Mouse (Mus musculus): ENCODE measurements around the gene Mymx.

The Mymx gene

DNA sequence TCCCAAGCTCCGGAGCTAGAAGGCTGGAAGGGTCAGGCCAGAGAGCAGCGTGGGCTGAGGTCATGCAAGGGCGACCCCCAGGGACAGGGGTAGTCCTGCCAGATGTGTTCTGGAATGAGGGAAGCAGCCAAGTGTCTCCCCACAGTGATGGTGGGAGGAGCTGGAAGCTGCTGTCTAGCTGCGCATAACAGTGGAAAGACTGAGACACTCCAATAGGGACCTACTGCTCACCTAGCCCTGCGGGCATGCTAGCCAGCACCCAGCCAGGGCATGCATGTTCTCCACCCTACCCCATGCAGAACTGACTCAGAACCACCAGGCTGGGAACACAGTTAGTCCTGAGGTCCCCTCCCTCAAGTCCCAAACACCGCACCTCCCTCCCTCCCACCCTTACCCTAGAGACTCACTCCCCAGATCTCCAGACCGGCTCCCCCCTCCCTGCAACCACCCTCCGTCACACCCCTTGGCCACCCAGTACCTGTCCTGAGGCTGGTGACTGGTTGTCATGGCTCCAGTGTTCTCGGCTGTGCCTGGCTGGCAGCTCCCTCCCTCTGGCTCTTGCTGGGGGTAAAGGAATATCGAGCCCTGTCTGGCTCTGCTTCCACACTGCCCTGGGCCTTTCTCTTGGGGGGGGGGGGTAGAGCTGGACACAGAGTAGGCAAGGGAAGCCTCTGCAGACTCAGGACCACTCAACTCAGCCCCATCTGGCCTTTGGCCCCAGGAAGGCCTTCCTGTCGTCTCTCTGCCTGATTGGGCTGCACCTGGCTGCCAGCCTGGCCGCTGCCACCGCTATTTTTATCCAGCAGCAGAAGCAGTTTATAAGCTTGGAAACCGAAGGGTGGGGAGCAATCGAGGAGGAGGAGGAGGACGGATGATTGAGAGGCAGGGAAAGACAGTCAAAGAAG lies 9.9 kb downstream of the Mymx start:
- in situ Hi-C loops (cut with MboI, MseI): loop anchor here in 1 of 2 experiments (10.0 kb wide), 1 partner anchor 1623 kb away; no protein-coding TSS in a partner anchor

DNA sequence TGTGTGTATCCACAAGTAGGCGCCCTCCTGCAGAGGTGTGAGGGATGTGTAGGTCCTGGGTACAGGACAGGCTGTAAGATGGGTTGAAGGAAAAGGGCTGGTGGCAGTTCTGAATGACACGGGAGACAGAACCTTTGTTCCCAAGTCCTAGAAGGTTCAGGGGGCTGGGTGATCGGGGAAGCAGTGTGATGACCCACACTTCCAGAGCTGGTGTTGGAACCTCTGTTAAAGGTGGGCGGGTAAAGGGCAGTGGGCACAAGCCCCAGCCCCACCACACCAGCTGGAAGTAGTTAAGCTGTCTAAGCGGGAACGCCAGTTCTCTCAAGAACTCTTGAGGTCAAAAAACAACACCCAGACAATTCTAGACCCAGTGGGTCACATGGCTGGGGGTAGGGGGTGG lies 11.5 kb downstream of the Mymx start:
- in situ Hi-C loops (cut with MboI, MseI): loop anchor here in 1 of 2 experiments (10.0 kb wide), 1 partner anchor 1624 kb away; no protein-coding TSS in a partner anchor

DNA sequence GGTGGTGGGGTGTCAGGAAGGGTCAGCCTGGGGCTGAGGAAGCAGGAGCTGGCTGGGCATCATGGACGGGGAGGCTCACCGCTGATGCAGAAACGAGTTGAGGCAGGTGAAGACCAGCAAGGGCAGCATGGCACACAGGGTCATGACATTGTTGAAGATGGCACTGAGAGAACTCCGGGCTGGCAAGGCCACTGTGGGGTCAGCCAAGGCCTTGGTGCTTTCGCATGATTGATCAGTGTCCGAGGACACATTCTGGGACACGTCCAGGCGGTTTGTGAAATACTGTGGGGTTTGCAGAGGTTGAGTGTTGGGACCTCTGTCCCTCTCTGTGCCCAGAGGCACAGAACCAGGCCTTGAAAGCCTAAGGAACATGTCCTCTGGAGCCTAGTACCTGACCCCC lies 12.1 kb downstream of the Mymx start:
- in situ Hi-C loops (cut with MboI, MseI): loop anchor here in 1 of 2 experiments (5.0 to 10.0 kb wide), 2 partner anchors 47 to 1625 kb away; no protein-coding TSS in a partner anchor

DNA sequence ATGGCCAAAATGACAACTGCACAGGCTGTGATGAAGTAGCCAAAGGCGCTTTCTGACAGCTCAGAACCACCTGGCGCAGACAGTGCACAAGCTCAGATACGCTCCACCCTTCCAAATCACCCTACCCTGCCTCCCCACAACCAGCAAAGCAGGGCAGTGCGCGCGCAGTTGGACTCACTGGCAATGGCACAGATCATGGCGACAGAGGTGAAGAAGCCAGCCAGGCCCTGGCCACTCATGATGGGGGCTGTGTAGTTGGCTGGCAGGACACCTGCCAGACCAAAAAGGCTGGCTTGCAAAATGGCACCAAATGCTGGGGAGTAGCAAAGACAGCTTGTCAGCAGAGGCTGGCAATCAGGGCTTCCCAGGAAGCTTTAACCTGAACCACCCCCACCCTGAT lies 12.7 kb downstream of the Mymx start:
- in situ Hi-C loops (cut with MboI, MseI): loop anchor here in 1 of 2 experiments (5.0 kb wide), 1 partner anchor 48 kb away; no protein-coding TSS in a partner anchor

DNA sequence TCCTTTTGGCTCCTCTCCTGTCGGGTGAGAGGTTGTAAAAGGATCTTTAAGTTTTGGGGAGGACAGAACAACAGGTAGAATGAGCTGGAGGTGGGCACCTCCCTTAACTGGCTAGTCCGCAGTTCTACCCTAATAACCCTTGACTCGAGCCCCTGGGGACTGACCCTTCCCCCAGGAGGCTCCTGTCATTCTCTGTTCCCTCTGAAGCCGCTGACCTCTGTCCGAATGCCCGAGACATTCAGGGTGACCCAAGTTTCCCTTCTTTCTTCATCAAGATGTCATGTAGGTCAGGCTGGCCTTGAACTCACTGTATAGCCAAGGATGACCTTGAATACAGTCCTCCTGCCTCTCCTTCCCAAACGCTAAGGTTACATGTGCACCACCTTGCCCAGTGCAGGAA lies 13.5 kb downstream of the Mymx start:
- in situ Hi-C loops (cut with MboI, MseI): loop anchor here in 1 of 2 experiments (5.0 kb wide), 1 partner anchor 49 kb away; no protein-coding TSS in a partner anchor

DNA sequence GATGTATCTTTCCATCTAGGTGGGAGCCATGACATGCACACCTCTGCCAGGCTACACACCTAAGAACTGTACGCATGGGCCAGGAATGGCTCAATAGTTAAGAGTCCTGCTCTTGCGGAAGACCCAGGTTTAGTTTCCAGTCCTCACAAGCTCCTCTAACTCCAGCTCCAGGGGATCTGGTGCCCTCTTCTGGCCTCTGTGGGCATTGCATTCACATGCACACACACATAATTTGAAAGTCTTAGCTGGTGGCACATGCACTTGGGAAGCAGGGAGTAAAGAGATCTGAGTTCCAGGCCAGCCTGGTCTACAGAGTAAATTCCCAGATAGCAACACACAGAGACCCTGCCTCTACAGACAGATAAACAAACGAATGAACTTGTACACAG lies 15.5 kb downstream of the Mymx start:
- in situ Hi-C loops (cut with MboI, MseI): loop anchor here in 1 of 2 experiments (5.0 kb wide), 1 partner anchor 51 kb away; no protein-coding TSS in a partner anchor

DNA sequence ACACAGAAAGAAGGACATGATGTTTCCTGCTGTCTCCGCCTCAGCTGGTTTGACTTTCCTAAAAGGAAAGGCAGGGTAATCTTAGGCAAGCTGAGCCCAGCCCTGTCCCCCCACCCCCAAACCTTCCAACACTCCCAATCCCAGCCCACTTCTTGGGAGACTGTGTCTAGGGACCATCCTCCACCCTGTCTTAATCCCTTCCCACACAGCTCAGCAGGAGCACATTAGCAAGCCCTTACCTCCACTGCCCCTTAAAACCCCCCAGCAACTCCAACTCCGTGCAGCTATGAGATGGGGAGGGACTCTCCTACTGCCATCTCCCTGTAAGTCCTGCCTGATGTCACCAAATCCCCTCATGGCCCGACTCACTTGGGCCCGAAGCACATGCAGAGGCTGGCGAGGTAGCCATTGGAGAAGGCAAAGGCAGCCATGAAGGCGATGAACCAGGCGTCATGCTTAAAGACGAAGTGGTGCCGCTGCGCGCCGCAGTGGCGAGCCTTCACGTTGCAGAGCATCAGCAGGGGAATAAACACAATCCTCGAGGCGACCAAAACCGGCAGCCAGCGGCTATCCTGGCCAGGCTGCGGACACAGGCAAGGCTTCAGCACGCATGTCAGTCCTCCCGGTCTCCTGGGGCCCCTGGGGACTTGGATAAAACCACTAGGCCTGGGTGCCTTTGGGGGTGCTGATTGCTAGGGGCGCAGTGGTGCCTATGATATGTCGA lies 16.0 kb downstream of the Mymx start:
- in situ Hi-C loops (cut with MboI, MseI): loop anchor here in 1 of 2 experiments (5.0 kb wide), 1 partner anchor 51 kb away; no protein-coding TSS in a partner anchor

DNA sequence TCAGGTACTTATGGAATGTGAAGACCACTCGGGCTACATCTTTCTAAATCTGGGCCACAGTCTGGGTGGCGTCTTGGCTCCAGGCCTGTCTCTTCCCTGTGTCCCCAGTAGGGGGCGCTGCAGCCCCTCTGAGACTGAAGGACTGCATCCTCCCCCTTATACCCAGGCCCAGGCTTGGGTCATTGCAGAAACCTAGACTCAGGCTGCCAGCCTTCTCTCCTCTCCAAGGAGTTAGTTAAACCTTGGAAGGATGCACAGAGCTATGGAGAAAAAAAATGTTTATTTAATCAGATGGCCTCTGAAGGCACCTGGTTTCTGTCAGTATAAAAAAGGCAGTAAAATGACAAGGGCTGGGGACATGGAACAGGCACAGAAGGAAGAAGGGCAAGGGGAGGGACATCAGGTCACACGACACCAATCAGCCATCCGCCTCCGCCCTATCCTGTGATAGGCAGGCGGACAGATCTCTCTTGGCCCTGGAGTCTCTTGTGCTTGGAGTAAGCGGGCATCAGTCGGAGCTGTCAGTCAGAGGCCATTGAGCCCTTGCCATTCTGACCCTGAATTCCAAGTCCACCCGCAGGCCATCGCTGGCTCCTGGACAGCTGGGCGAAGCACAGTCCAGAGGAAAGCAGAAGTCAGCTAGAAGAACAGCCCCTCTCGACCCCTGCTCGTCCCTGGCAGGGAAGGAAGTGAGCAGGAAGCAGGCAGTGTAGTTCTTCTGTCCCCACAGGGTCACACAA lies 16.8 kb downstream of the Mymx start:
- in situ Hi-C loops (cut with MboI, MseI): loop anchor here (5.0 kb wide), 2 partner anchors 42 to 52 kb away; no protein-coding TSS in a partner anchor

DNA sequence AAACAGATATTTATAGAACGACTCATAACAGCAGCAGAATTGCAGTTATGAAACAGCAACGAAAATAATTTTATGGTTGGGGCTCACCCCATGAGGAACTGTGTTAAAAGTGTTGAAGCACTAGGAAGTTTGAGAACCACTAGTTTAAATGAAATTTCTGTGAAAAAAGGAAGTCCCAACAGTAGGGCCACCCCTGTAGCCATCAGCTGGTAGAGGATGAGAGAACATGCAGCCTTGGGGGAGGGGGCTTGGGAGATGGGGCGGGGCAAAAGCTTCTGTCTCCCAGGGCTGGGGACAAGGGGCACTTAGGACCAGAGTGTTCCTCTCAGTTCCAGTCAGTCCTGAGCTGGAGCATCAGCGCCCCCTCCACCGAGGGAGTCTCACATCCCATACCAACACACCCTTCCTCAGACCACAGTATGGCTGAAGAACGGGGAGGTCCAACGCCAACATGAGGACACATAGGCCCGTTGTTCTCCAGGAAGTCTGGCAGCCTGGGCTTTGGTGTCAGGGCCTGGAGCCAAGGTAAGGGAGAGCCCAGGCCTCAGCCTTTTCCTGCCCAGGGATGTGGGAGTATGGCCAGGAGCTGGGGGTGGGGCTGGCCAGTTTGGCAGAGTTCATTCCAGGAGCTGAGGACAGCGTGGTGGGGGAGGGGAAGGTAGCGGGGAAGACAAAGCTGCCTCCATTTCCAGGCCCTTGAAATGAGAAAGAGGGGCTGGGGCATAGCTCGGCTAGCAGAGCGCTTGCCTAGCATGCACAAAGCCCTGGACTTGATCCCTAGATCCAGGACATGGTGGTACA lies 17.6 kb downstream of the Mymx start:
- in situ Hi-C loops (cut with MboI, MseI): loop anchor here in 1 of 2 experiments (5.0 kb wide), 1 partner anchor 43 kb away; no protein-coding TSS in a partner anchor

DNA sequence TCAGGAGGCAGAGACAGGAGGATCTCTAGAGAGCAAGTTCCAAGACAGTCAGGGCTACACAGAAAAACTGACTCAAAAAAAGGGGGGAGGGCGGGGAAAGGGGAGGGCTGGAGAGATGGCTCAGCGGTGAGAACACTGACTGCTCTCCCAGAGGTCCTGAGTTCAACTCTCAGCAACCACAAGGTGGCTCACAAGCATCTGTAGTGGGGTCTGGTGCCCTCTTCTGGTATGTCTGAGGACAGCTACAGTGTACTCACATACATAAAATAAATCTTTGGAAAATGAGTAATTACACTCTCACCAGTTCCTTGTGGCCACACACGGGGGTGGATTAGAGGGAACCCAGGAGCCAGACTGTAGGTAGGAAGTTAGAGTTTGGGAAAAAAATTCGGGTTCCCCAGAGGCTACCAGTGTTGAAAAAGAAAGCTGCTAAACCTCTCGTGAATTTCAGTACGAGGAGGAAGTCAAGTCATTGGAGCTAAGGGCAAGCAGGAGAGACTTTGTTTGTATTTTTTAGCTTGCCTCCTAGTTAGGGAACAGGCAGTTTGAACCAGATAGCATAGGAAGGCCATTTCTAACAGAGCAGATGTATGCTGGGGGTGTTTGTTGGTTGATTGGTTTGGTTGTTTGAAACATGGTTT lies 19.1 kb downstream of the Mymx start:
- in situ Hi-C loops (cut with MboI, MseI): loop anchor here in 1 of 2 experiments (5.0 kb wide), 1 partner anchor 44 kb away; no protein-coding TSS in a partner anchor

DNA sequence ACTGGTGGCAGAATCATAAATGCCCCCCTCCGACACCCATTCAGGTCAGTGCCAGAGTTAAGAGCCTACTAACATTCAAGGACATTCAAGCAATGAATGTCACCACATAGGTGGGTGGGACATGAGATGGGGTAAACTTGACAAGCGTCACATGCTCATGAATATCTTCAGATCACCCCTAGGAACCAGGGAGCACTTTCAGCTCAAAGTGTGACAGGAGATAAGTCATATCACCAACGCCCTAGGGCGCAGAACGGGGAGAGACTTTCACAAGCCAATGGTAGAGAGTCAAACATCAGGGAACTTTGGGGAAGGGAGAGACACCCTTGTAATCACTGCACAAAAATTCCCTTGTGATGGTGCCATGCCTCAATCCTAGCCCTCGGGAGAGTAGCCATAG lies 19.7 kb downstream of the Mymx start:
- in situ Hi-C loops (cut with MboI, MseI): loop anchor here in 1 of 2 experiments (5.0 kb wide), 1 partner anchor 45 kb away; no protein-coding TSS in a partner anchor

DNA sequence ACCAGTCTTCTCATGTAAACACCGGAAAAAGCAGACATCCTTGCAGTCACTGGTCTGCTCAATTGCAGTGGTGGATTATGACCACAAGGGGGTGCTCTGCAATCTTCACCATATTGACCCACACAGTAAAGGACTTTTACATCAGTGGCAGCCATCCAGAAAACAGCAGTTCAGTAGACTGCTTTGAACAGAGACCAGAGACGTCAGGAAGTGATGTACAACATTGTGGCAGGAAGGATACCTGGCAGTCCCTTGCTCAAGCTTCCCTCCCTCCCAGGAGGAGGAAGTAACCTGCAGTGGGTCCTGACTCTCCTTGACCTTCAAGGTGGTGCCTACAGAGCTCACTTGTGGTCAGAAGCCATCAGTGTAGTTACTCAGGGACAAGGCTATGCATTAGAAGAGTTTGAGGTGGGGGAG lies 20.3 kb downstream of the Mymx start:
- in situ Hi-C loops (cut with MboI, MseI): loop anchor here in 1 of 2 experiments (5.0 kb wide), 1 partner anchor 46 kb away; no protein-coding TSS in a partner anchor

DNA sequence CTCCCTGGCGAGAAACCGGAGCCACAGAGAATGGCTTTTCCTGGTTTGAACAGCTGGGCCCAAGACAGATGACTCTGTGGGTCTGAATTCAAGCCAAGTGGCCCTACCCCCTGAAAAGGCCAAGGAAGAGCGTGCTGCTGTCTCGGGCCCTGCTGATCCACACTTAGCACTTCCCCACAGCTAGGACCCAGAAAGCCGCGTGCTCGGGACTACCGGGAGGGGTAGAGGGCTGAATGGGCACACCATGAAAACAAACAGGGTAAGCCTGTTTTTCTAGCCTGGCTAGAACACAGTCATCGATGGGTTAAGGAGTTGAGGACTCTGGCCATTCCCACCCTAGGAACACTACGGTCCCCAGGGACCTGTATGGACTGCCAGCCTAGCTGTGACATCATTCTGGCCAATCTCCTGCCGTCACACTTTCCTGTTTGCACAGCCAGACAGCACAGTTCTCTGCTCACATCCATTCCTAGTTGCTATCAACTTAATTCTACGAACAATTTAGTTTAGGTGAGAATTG lies 20.9 kb downstream of the Mymx start:
- in situ Hi-C loops (cut with MboI, MseI): loop anchor here in 1 of 2 experiments (5.0 kb wide), 1 partner anchor 46 kb away; no protein-coding TSS in a partner anchor

DNA sequence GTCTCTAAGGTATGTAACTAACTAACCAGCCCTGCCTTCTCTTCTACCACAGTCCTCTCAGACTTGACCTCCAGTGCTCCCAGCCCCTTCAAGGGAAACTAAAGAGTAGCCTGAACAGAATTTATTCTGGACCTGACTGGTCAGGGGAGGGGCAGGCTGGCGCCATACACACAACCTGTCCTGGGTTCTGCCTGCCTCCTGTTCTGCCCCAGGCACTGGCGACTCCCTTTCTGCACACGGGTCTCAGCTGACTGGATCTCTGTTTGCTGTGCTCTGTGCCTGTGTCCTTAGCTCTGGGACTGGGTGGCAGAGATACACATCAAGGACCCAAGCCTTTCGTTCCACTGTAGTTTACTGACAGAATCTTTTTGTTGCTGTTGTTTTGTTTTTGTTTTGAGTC lies 22.3 kb downstream of the Mymx start:
- in situ Hi-C loops (cut with MboI, MseI): loop anchor here in 1 of 2 experiments (5.0 kb wide), 1 partner anchor 578 kb away; no protein-coding TSS in a partner anchor

DNA sequence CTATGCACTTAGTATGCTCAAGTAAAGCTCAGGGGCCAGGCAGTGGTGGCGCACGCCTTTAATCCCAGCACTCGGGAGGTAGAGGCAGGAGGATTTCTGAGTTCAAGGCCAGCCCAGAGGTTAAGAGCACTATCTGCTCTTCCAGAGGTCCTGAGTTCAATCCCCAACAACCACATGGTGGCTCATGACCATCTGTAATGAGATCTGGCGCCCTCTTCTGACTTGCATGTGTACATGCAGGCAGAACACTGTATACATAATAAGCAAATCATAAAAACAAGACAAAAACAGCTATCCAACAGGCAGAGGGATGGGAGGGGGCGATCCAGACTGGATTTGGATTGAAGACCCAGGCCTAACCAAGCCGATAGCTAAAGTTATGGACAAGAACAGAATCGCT lies 23.1 kb downstream of the Mymx start:
- in situ Hi-C loops (cut with MboI, MseI): loop anchor here in 1 of 2 experiments (5.0 kb wide), 1 partner anchor 578 kb away; no protein-coding TSS in a partner anchor

DNA sequence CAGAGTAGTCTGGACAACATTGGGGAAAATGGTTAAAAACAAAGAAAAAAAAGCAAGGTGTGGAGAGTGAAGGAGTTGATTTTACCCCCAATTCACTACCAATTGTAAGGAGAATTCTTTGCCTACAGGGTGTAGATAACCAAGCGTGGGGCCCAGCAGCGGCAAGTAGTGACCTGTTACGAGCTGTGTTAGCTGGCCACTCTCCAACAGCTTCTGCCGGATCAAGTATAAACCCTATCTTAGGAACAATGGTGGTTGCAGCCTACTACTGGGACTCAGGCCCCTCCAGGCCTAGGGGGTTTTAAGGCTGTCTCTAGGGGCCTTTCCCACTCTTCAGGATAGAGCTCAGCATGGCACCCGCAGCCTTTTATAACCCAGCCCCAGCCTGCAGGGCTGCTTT lies 23.7 kb downstream of the Mymx start:
- in situ Hi-C loops (cut with MboI, MseI): loop anchor here in 1 of 2 experiments (5.0 kb wide), 1 partner anchor 579 kb away; no protein-coding TSS in a partner anchor

DNA sequence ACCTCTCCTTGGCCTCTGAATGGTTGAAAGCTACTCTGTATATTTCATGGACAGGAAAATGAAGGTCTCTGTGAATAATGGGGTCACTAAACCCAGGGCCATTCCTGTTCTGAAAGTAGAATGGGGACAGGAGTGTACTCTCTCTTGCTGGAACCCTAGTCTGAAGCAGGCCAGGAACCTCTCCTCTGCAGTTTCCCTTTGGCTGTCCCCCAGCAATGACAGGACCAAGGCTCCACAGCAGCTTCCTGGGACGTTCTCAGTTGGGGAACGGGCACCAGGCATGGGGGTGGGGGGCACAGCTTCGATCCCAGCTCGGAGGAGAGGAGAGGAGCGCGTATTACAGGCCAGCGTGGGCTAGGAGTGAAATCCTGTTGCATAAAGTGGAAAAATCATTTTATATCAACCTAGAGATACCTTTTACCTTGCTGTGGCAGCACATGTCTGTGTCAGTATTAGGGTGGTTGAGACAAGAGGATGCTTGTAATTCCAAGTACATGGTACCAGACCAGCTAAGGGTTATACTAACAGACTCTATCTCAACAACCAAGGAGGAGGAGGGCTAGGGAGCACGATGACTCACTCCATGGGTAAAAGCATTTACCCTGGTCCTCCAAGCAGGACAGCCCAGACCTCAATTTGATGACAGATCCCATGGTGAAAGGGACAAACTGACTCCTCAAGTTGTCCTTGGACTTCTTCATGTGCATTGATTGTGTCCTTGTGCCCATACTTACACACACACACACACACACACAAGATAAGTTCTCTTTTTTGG lies 26.6 kb downstream of the Mymx start:
- in situ Hi-C loops (cut with MboI, MseI): loop anchor here in 1 of 2 experiments (5.0 kb wide), 1 partner anchor 582 kb away; no protein-coding TSS in a partner anchor

DNA sequence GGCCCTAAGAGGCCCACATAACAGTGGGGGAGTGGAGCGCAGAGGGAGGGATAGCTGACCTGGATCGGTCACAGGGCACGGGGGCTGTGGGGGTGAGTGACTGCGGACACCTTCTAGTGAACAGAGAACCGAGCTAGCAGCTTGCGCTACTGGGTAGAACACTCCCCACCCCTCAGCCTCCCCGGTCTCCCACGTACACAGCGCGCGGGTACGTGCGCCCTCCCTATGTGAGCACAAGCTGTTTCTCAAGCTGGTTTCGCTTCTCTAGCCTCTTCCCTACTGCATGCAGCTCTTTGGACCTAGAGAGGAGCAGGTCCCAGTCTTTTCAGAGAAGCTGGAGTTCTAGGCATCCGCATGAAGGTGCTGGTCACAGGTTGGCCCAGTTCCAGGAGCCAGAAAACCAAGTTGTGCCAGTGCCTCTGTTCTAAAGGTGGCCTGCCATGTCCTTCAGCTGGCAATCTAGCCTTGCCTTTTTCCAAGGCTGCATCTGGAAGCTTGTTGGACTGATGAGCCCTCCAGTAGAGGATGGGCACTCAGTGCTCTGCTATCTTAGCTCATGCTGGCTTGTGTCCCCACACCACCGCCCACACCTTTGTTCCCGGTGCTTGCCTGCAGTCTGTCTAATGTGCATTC lies 27.7 kb downstream of the Mymx start:
- in situ Hi-C loops (cut with MboI, MseI): no loop called here
